Mouse (Mus musculus) ES-E14 (cell line): ENCODE measurements around the gene Cul3. TPM values are rescaled to one million over a fixed set of nuclear protein-coding genes. Genes with fewer than 3 reads are reported as not detected.

Experiments
- DNase-seq: peaks from one replicate; pipeline ENCODE4 v3.0.0-alpha.2; 2013; ENCODE audit warnings: low read depth, low spot score
- H3K27ac ChIP-seq: 2 replicates; pipeline ENCODE4 v1.5.1; 2012; ENCODE audit warnings: low read depth, mild to moderate bottlenecking, low read length, moderate library complexity, mixed read lengths; ENCODE audit not compliant: poor library complexity, insufficient read depth, severe bottlenecking
- H3K36me3 ChIP-seq: 2 replicates; pipeline ENCODE4 v1.6.1; 2012; ENCODE audit warnings: mild to moderate bottlenecking, low read length, moderate library complexity, mixed read lengths; ENCODE audit not compliant: control insufficient read depth, poor library complexity, insufficient read depth, severe bottlenecking
- H3K4me1 ChIP-seq, 2 experiments: fragments of 150-350 bp in 1 of 2; sonication (generic) in 1 of 2; 2 replicates each; pipeline ENCODE4 v1.6.1; 2012; ENCODE audit warnings: low read length in 2 of 2, mild to moderate bottlenecking in 1 of 2, mixed read lengths in 1 of 2; ENCODE audit not compliant: control insufficient read depth in 2 of 2, insufficient read depth in 2 of 2, poor library complexity in 1 of 2
- H3K4me3 ChIP-seq, 2 experiments: fragments of 150-350 bp in 1 of 2; sonication (generic) in 1 of 2; 2 replicates each; pipeline ENCODE4 v1.5.1; 2012; ENCODE audit warnings: low read length in 2 of 2, low read depth in 1 of 2, mild to moderate bottlenecking in 1 of 2, mixed read lengths in 1 of 2; ENCODE audit not compliant: insufficient read depth in 1 of 2, poor library complexity in 1 of 2, severe bottlenecking in 1 of 2
- H3K9ac ChIP-seq: 2 replicates; pipeline ENCODE4 v1.6.1; 2012; ENCODE audit warnings: low read depth, mild to moderate bottlenecking, low read length, mixed read lengths; ENCODE audit not compliant: poor library complexity, insufficient read depth, severe bottlenecking
- H3K9me3 ChIP-seq: fragments of 150-350 bp; sonication (generic); 2 replicates; pipeline ENCODE4 v1.6.1; 2012; ENCODE audit warnings: low read depth, mild to moderate bottlenecking, low read length; ENCODE audit not compliant: control insufficient read depth, insufficient read depth
- CHD2 ChIP-seq: IDR thresholded peaks from 2 replicates; pipeline ENCODE4 v1.6.1; 2014; ENCODE audit warnings: mild to moderate bottlenecking, low read depth, low read length, inconsistent platforms
- HCFC1 ChIP-seq: IDR thresholded peaks from 2 replicates; pipeline ENCODE4 v1.6.1; 2012; ENCODE audit warnings: low read length, inconsistent platforms, borderline replicate concordance; ENCODE audit not compliant: insufficient read depth
- MAFK ChIP-seq: IDR thresholded peaks from 2 replicates; pipeline ENCODE4 v1.6.1; 2014; ENCODE audit warnings: mild to moderate bottlenecking, low read depth, low read length, inconsistent platforms; ENCODE audit not compliant: insufficient read depth
- ZC3H11A ChIP-seq: IDR thresholded peaks from 2 replicates; pipeline ENCODE4 v1.6.1; 2012; ENCODE audit warnings: low read depth, mild to moderate bottlenecking, inconsistent platforms, low read length, borderline replicate concordance
- ZNF384 ChIP-seq: IDR thresholded peaks from 2 replicates; pipeline ENCODE4 v1.6.1; 2012; ENCODE audit warnings: low read depth, low read length, inconsistent platforms
- in situ Hi-C, 2 experiments: fragments of 600-800 bp; cut with MboI; formaldehyde crosslinking; loops; one replicate each; pipeline ENCODE4 v1.15.1; 2025; ENCODE audit warnings: low sequenced_read_pairs in 2 of 2, inconsistent platforms in 1 of 2; ENCODE audit not compliant: unreplicated experiment in 2 of 2
- total RNA-seq: library from RNA; depleted of rRNA; stranded (reverse); fragments of 300-350 nt; gene quantifications from 2 replicates; pipeline ENCODE4 v1.2.3, GENCODE M21; 2012

Gene Cul3
- total RNA-seq, 1 experiment = 89.7 TPM

DNA sequence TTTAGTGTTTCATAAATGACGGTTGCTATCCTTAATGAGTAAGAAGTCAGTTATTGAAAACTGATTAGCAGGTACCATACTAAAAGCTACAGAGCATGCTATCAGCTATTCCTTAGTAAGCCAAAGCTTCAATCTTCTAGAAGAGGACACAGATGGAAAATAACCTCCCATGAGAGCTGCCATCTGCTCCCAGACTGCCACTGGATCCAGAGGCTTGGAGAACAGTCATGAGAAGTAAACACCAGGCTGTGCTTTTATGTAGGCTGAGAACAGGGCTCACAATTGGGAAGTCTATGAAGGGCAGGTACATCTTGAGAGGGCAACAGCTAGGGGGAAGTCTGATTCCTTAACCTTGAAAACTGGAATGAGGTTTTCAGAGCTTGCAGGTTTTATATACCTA, 79.8 kb downstream of the Cul3 start:
- no peak overlapping the region for H3K9ac ChIP-seq
- H3K4me1 ChIP-seq = peaks cover 0 to 2% of the 10 kb centered on the region in 2 experiments; a peak in 1 of 4 replicates
- no peak overlapping the region for H3K27ac ChIP-seq
- no peaks in the 10 kb centered on the region for H3K9me3 ChIP-seq
- DNase-seq = no peak
- TF ChIP-seq CHD2 (no peak), ZC3H11A (no peak), HCFC1 (no peak), ZNF384 (no peak), MAFK (no peak)
- H3K4me3 ChIP-seq = no peak overlapping the region
- in situ Hi-C loops = no loop called here
- peaks cover 2% of the 10 kb centered on the region; the same call in 1 of the 2 replicates for H3K36me3 ChIP-seq

DNA sequence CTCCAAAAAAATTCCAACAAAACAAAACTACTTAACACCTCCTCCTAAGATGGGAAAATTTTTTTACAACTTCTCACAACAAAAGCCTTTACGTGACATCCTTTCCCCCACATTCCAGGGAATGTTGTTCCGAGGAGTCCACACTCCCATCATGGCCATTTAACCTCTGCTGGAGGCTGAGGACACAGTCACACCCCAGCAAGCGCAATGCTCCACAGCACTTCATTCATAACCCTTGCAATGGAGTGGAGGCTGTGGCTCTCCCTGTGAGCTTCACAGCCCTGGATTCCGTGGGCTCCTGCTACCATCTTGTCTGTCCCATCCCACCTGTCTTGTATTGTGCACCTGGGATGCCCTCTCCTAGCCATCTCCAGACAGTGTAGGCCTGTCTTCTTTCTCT, 81.6 kb downstream of the Cul3 start:
- Histone ChIP-seq H3K4me3 (no peak overlapping the region), H3K9me3 (no peaks in the 10 kb centered on the region), H3K4me1 (peaks cover 0 to 2% of the 10 kb centered on the region in 2 experiments; a peak in 1 of 4 replicates), H3K9ac (no peak overlapping the region), H3K27ac (no peak overlapping the region), H3K36me3 (no peaks in the 10 kb centered on the region)
- TF ChIP-seq ZNF384 = no peak
- TF ChIP-seq ZC3H11A = no peak
- TF ChIP-seq HCFC1 = no peak
- no peak for TF ChIP-seq MAFK
- TF ChIP-seq CHD2 = no peak
- in situ Hi-C loops = no loop called here
- DNase-seq = no peak

GRCm38 (mm10) chr1:80253309-80253708, 87.0 kb downstream of the Cul3 start:
- DNase-seq = no peak
- H3K4me1 ChIP-seq = no peaks in the 10 kb centered on the region
- H3K4me3 ChIP-seq = no peak overlapping the region
- no peak overlapping the region for H3K27ac ChIP-seq
- TF ChIP-seq HCFC1 (no peak), ZC3H11A (no peak), ZNF384 (no peak), MAFK (no peak), CHD2 (no peak)
- no peaks in the 10 kb centered on the region for H3K36me3 ChIP-seq
- in situ Hi-C loops = no loop called here
- no peaks in the 10 kb centered on the region for H3K9me3 ChIP-seq
- H3K9ac ChIP-seq = no peak overlapping the region

- no peak overlapping the region for H3K4me3 ChIP-seq
- H3K27ac ChIP-seq = no peak overlapping the region
- no peaks in the 10 kb centered on the region for H3K4me1 ChIP-seq
- no peak for DNase-seq
- in situ Hi-C loops = no loop called here
- no peaks in the 10 kb centered on the region for H3K36me3 ChIP-seq
- no peak for TF ChIP-seq HCFC1
- no peak for TF ChIP-seq CHD2
- TF ChIP-seq ZNF384 = no peak
- no peak for TF ChIP-seq ZC3H11A
- H3K9me3 ChIP-seq = no peaks in the 10 kb centered on the region
- H3K9ac ChIP-seq = no peak overlapping the region
These were observed 90.0 kb downstream of the Cul3 start for GRCm38 (mm10) chr1:80250247-80250646.

DNA sequence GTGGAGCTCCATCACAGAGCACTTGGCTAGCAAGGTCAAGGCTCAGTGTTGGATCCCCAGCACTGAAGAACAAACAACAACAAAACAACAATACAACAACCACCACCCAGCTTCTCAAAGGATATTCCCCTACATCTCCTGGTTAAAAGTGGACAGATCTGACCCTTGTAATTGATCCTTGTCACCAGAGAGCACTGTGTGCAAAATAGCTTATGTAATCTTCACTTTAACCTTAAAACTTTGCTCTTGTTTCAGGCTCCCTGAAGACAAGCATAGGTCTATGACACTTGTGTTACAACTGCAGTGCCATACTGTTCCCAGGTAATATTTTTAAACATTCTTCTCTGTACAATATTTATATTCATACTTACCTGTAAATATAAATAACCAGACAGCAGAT, 93.1 kb downstream of the Cul3 start:
- no peaks in the 10 kb centered on the region for H3K4me1 ChIP-seq
- no peak overlapping the region for H3K27ac ChIP-seq
- no peak overlapping the region for H3K9ac ChIP-seq
- no peak for TF ChIP-seq ZC3H11A
- TF ChIP-seq MAFK = no peak
- TF ChIP-seq ZNF384 = no peak
- TF ChIP-seq HCFC1 = no peak
- no peak for TF ChIP-seq CHD2
- H3K4me3 ChIP-seq = no peak overlapping the region
- in situ Hi-C loops = no loop called here
- no peaks in the 10 kb centered on the region for H3K9me3 ChIP-seq
- H3K36me3 ChIP-seq = no peaks in the 10 kb centered on the region
- no peak for DNase-seq
